34 mouse cellular contexts compared by ENCODE assay signal in the genomic region with DNA sequence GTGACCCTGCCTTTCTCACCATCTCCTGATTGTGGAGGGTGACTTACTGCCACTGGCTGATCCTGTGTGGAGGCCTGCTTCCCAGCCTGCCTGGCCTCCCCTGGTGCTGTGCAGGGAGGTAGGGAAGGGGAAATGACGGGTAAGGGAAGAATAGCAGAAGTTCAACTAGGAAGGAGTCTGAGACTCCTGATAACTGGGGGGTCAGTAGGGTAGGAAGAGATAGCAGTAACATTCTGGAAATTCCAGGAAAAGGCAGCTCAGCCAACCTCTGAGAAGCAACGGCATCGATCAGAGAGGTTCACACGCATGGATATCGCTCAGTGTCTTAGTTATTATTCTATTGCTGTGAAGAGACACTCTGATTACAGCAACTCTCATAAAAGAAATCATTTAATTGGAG. TPM values are rescaled to one million over a fixed set of nuclear protein-coding genes. Genes with fewer than 3 reads are reported as not detected.
"Had no signal": no experiment of that assay in that cellular context is flagged by ENCODE, and none has a peak within 500 bp of the region (broad histone marks: within the 10 kb centered on the region; RNA-seq: fewer than 3 reads in every experiment).

No protein-coding gene starts in this region.

- H3K4me3 ChIP-seq: heart, embryonic 10.5 days; heart, embryonic 13.5 days; heart, embryonic 15.5 days; hindbrain, embryonic 13.5 days; hindbrain, embryonic 15.5 days; intestine, embryonic 15.5 days; layer of hippocampus, adult 2 months; limb, embryonic 10.5 days; limb, embryonic 12.5 days; liver, embryonic 13.5 days; liver, embryonic 15.5 days had no signal

- ATAC-seq: inflammation-experienced regulatory T-cells, adult 6 months; intestine, embryonic 15.5 days; intestine, postnatal 0 days had no signal

- H3K27ac ChIP-seq: heart, embryonic 10.5 days; heart, embryonic 13.5 days; heart, embryonic 15.5 days; hindbrain, embryonic 13.5 days; hindbrain, embryonic 15.5 days; intestine, embryonic 15.5 days; layer of hippocampus, adult 2 months; limb, embryonic 10.5 days; limb, embryonic 12.5 days; liver, embryonic 13.5 days; liver, embryonic 15.5 days had no signal

- H3K9me3 ChIP-seq: heart, embryonic 10.5 days; heart, embryonic 13.5 days; heart, embryonic 15.5 days; hindbrain, embryonic 13.5 days; hindbrain, embryonic 15.5 days; intestine, embryonic 15.5 days; limb, embryonic 10.5 days; limb, embryonic 12.5 days; liver, embryonic 13.5 days; liver, embryonic 15.5 days had no signal

- H3K27me3 ChIP-seq: heart, embryonic 13.5 days; hindbrain, embryonic 13.5 days; intestine, embryonic 15.5 days; liver, embryonic 13.5 days; liver, embryonic 15.5 days had no signal

- H3K4me2 ChIP-seq: heart, embryonic 13.5 days; heart, embryonic 15.5 days; hindbrain, embryonic 13.5 days; hindbrain, embryonic 15.5 days; intestine, embryonic 15.5 days; limb, embryonic 12.5 days; liver, embryonic 11.5 days; liver, embryonic 13.5 days; liver, embryonic 15.5 days had no signal

- H3K9ac ChIP-seq: heart, embryonic 13.5 days; heart, embryonic 15.5 days; hindbrain, embryonic 13.5 days; hindbrain, embryonic 15.5 days; intestine, embryonic 15.5 days; limb, embryonic 12.5 days; liver, embryonic 13.5 days; liver, embryonic 15.5 days had no signal

- H3K36me3 ChIP-seq: heart, embryonic 10.5 days; heart, embryonic 13.5 days; heart, embryonic 15.5 days; hindbrain, embryonic 13.5 days; hindbrain, embryonic 15.5 days; intestine, embryonic 15.5 days; limb, embryonic 10.5 days; limb, embryonic 12.5 days; liver, embryonic 13.5 days; liver, embryonic 15.5 days had no signal

- H3K4me1 ChIP-seq: hindbrain, embryonic 15.5 days; intestine, embryonic 15.5 days; limb, embryonic 12.5 days; liver, embryonic 15.5 days had no signal

- DNase-seq: gastrocnemius, postnatal 14 days; gastrocnemius, postnatal 36 days; heart, adult 18-20 months; heart, postnatal 4 days; kidney, adult 18-20 months; kidney, adult 8-10 months; kidney, postnatal 10 days; kidney, postnatal 25 days; kidney, postnatal 4 days; layer of hippocampus, postnatal 36 days; liver; liver, embryonic 13.5 days had no signal

RNA-seq across cellular contexts. Expression of gene 1810062G17Rik, which starts 15.8 kb away (rescaled TPM):
- total RNA-seq: gastrocnemius, adult 18-20 months; gastrocnemius, adult 8-10 months; heart, adult 18-20 months; layer of hippocampus, adult 2 months; layer of hippocampus, postnatal 36 days; left cerebral cortex, adult 18-20 months; left cerebral cortex, postnatal 36 days had no signal
- polyA plus RNA-seq: hindbrain, embryonic 13.5 days had no signal

RNA-seq across cellular contexts. Expression of gene Gm11549, which starts 30.1 kb away (rescaled TPM):
- total RNA-seq: gastrocnemius, adult 18-20 months; gastrocnemius, adult 8-10 months; gastrocnemius, postnatal 36 days; heart, adult 18-20 months; heart, adult 8-10 months; heart, postnatal 25 days had no signal
- polyA plus RNA-seq: gonadal fat pad, adult 2 months; heart, embryonic 10.5 days; inflammation-experienced regulatory T-cells, adult 6 months; kidney, embryonic 14.5 days; kidney, embryonic 16.5 days; limb, embryonic 10.5 days; liver, embryonic 11.5 days; liver, embryonic 13.5 days; liver, embryonic 15.5 days had no signal
